Mouse (Mus musculus) lung, embryonic 16.5 days (tissue): ENCODE data around the gene Copz2. TPM values are rescaled to one million over a fixed set of nuclear protein-coding genes. Genes with fewer than 3 reads are reported as not detected.
A peak's percentile ranks its signal among the peaks of the same experiment; 100 is the strongest.

Experiments used
- ATAC-seq: fragments of 200-750 bp; cut with Nextera tagmentation; 2 replicates; pipeline ENCODE4 v1.8.0; 2017; ENCODE audit warnings: low read depth, mild to moderate bottlenecking, moderate library complexity
- H3K27ac ChIP-seq: fragments of 300-500 bp; sonication (generic); 2 replicates; pipeline ENCODE4 v1.5.1; 2014; ENCODE audit warnings: mild to moderate bottlenecking, control low read depth, low read length
- H3K27me3 ChIP-seq: fragments of 300-500 bp; sonication (generic); 2 replicates; pipeline ENCODE4 v1.6.1; 2014; ENCODE audit warnings: low read depth, low read length, mixed read lengths; ENCODE audit not compliant: control insufficient read depth, insufficient read depth
- H3K36me3 ChIP-seq: fragments of 300-500 bp; sonication (generic); 2 replicates; pipeline ENCODE4 v1.6.1; 2014; ENCODE audit warnings: low read length; ENCODE audit not compliant: control insufficient read depth, insufficient read depth
- H3K4me1 ChIP-seq: fragments of 300-500 bp; sonication (generic); replicated peaks from 2 replicates; pipeline ENCODE4 v1.6.1; 2014; ENCODE audit warnings: low read length, mixed read lengths; ENCODE audit not compliant: control insufficient read depth, insufficient read depth
- H3K4me2 ChIP-seq: fragments of 300-500 bp; sonication (generic); 2 replicates; pipeline ENCODE4 v1.6.1; 2014; ENCODE audit warnings: low read depth, low read length, control low read depth
- H3K4me3 ChIP-seq: fragments of 300-500 bp; sonication (generic); 2 replicates; pipeline ENCODE4 v1.5.1; 2014; ENCODE audit warnings: mild to moderate bottlenecking, low read length, control low read depth
- H3K9ac ChIP-seq: fragments of 300-500 bp; sonication (generic); 2 replicates; pipeline ENCODE4 v1.6.1; 2014; ENCODE audit warnings: low read length, control low read depth
- H3K9me3 ChIP-seq: fragments of 300-500 bp; sonication (generic); 2 replicates; pipeline ENCODE4 v1.6.1; 2016; ENCODE audit warnings: low read length; ENCODE audit not compliant: control insufficient read depth
- WGBS: fragments of 180-500 bp; shearing (Covaris S2); extraction: QIAGEN DNeasy Blood & Tissue Kit; methylation state at CpG from one replicate; pipeline ENCODE4 v1.1.7; 2014; 5-methylcytosine and 5-hydroxymethylcytosine counted together
- polyA plus RNA-seq: library from polyadenylated mRNA; unstranded; fragments of >200 nt; fragmentation: Nextera tagmentation; extraction: Ambion mirVana; gene quantifications from 2 replicates; pipeline ENCODE4 v1.2.1, GENCODE M21; 2015

Copz2 gene
- polyA plus RNA-seq, 1 experiment from 2014 or later: 135 TPM

DNA sequence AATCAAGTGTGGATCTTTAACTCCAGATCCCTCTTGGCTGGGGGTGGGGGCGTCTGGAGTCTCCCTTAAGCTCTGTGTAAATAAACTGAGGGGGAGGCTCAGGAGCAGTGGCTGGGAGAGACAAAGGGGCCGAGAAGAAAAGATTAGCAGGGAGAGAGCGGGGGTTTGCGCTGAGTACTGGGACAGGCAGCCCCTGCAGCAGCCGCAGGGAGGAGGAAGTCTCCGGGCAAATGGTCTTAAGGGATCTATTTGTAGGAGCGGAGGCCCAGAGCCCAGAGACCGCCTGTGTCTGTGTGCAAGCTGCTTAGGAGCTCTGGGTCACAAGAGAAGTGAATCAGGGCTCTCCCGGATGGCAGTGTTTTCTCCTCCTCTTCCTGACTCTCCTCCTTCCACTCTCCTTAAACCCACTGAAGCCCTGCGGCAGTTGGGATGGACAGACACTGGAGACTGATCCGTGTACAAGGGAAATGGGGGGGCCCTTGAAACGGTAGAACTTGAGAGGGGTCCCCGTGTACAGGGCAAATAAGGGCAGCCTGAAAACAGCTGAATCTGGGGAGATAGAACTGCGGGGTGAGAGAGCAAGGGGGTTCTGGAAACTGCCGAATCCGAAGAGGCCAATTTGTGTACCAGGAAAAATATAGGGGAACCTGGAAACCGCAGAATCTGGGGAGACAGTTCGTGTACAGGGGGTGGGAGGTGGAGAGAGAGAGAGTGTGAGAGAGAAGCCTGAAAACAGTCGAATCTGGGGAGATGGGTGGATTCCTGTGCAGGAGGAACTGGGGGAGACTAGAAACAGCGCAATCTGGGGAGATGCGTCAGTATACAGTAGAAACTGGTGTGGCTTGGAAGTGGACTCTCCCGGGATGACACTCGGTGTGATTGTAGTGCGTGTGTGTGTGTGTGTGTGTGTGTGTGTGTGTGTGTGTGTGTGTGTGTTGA, 23.0 kb downstream of the Copz2 start:
- Histone ChIP-seq H3K9ac (peak overlapping the region; percentile 44), H3K36me3 (no peaks in the 10 kb centered on the region), H3K4me3 (no peak overlapping the region), H3K4me1 (peaks cover 19% of the 10 kb centered on the region), H3K27me3 (peaks cover 8% of the 10 kb centered on the region), H3K27ac (no peak overlapping the region), H3K4me2 (peak overlapping the region; percentile 18; the same call in 1 of the 2 replicates), H3K9me3 (no peaks in the 10 kb centered on the region)
- 13% methylated on average over 24 of the region's 24 CpGs for WGBS
- ATAC-seq: no peak

DNA sequence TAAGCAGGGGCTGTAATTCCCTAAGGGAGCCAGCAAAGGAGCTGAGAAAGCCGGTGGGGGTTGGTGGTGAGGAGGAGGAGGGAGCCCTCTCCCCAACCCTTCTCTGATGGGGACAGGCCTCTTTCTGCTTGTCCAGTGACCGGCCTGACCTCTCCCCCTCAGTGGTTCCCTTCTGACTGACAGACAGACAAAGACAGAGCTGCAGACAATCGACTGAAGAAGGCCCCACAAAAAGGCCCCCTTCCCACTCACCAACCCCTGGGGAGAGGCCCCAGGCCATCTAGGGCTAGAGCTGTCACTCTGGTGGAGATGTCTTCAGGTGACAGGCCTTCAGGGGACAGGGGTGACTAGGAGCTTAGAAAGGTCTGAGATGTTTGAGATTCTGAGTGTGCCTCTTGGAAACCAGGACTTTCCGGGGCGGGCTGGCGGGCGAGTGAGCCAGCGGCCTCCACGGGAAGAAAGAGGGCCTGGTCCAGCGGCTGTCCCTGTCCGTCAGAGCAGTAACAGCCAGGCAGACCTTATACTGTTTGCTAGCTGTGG, 24.0 kb downstream of the Copz2 start:
- Histone ChIP-seq H3K9me3 (no peaks in the 10 kb centered on the region), H3K4me1 (peaks cover 19% of the 10 kb centered on the region), H3K27me3 (peaks cover 8% of the 10 kb centered on the region), H3K36me3 (no peaks in the 10 kb centered on the region), H3K4me3 (no peak overlapping the region), H3K9ac (no peak overlapping the region), H3K27ac (no peak overlapping the region), H3K4me2 (no peak overlapping the region)
- 54% methylated on average over 11 of the region's 11 CpGs for WGBS
- no peak for ATAC-seq

DNA sequence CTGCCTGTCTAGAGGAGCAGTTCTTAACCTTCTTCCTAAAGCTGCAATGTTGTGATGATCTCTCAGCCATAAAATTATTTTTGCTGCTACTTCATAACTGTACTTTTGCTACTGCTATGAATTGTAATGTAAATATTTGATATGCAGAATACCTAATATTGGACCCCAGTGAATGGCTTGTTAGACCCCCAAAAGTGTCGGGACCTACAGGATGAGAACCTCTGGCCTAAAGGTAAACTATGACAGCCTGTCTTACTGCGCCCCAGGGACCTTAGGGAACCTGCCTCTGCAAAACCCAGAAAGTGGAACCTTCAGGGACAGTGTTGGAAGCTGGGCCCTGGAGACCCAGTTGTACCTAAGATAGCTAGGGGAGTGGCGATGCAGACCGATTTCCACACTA, 25.6 kb downstream of the Copz2 start:
- Histone ChIP-seq H3K27ac (no peak overlapping the region), H3K9ac (no peak overlapping the region), H3K4me1 (peaks cover 20% of the 10 kb centered on the region), H3K4me3 (peak overlapping the region; percentile 45), H3K27me3 (peaks cover 8% of the 10 kb centered on the region), H3K4me2 (peak overlapping the region; percentile 71), H3K36me3 (no peaks in the 10 kb centered on the region), H3K9me3 (no peaks in the 10 kb centered on the region)
- no peak for ATAC-seq
- WGBS: 19% methylated on average over 4 of the region's 4 CpGs

- under 1% methylated on average over 35 of the region's 35 CpGs for WGBS
- H3K4me3 ChIP-seq: peak overlapping the region; percentile 45
- ATAC-seq: peak; percentile 75
- peaks cover 8% of the 10 kb centered on the region for H3K27me3 ChIP-seq
- H3K4me2 ChIP-seq: peak overlapping the region; percentile 71
- H3K9ac ChIP-seq: no peak overlapping the region
- H3K36me3 ChIP-seq: no peaks in the 10 kb centered on the region
- no peaks in the 10 kb centered on the region for H3K9me3 ChIP-seq
- no peak overlapping the region for H3K27ac ChIP-seq
- H3K4me1 ChIP-seq: peaks cover 23% of the 10 kb centered on the region
Measured at GRCm38 (mm10) chr11:96875745-96876144, 26.1 kb downstream of the Copz2 start.

DNA sequence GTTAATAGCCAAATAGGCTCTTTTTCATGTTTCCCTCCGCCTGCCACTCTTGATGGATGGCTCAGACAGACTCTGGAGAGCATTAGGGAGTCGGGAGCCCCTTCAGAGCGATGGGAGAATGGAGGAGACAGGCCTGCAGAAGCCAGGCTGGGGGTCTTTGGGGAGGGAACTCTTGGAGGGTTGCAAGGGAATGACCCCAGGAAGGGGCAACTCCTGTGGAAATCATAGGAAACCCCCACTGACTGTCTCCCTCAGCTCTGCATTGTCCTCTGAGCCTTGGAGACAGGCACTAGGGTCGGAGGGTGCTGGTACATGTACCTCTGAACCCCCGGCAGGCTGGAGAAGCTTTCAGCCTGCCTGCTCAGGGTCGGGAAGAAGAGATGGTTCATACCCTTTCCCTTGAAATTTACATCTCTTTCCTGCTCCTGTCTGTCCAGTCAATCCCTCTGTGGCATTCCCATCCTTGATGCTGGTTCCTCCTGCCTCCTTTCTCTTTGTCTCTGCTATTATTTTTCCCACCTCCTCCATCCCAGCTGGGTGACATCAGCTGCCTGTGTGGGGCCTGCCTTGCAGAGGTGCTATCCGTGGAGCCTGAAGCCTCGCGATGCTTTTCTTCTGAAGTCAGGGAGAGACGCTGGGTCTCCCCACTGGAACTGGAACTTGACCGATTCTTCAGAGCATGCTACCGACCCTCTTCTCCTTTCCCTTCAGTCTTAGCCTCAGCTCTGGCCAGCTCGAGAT, 26.8 kb downstream of the Copz2 start:
- no peak overlapping the region for H3K9ac ChIP-seq
- H3K36me3 ChIP-seq: no peaks in the 10 kb centered on the region
- H3K4me2 ChIP-seq: peak overlapping the region; percentile 71
- H3K9me3 ChIP-seq: no peaks in the 10 kb centered on the region
- peaks cover 8% of the 10 kb centered on the region for H3K27me3 ChIP-seq
- H3K27ac ChIP-seq: no peak overlapping the region
- H3K4me1 ChIP-seq: peaks cover 23% of the 10 kb centered on the region
- ATAC-seq: no peak
- no peak overlapping the region; the same call in 1 of the 2 replicates for H3K4me3 ChIP-seq
- WGBS: 10% methylated on average over 13 of the region's 13 CpGs

GRCm38 (mm10) chr11:96877071-96877470, 27.4 kb downstream of the Copz2 start:
- Histone ChIP-seq H3K27ac (no peak overlapping the region), H3K36me3 (no peaks in the 10 kb centered on the region), H3K4me1 (peaks cover 23% of the 10 kb centered on the region), H3K9me3 (no peaks in the 10 kb centered on the region), H3K27me3 (peaks cover 8% of the 10 kb centered on the region), H3K4me2 (no peak overlapping the region), H3K4me3 (no peak overlapping the region), H3K9ac (no peak overlapping the region)
- WGBS: 31% methylated on average over 4 of the region's 4 CpGs
- ATAC-seq: no peak

- no peak overlapping the region for H3K4me3 ChIP-seq
- H3K27ac ChIP-seq: no peak overlapping the region
- no peaks in the 10 kb centered on the region for H3K9me3 ChIP-seq
- no peaks in the 10 kb centered on the region for H3K36me3 ChIP-seq
- H3K4me2 ChIP-seq: no peak overlapping the region
- H3K4me1 ChIP-seq: peaks cover 19% of the 10 kb centered on the region
- WGBS: 37% methylated on average over 3 of the region's 3 CpGs
- peaks cover 6% of the 10 kb centered on the region for H3K27me3 ChIP-seq
- ATAC-seq: no peak
- H3K9ac ChIP-seq: no peak overlapping the region
Measured at GRCm38 (mm10) chr11:96878715-96879114, 29.0 kb downstream of the Copz2 start.

DNA sequence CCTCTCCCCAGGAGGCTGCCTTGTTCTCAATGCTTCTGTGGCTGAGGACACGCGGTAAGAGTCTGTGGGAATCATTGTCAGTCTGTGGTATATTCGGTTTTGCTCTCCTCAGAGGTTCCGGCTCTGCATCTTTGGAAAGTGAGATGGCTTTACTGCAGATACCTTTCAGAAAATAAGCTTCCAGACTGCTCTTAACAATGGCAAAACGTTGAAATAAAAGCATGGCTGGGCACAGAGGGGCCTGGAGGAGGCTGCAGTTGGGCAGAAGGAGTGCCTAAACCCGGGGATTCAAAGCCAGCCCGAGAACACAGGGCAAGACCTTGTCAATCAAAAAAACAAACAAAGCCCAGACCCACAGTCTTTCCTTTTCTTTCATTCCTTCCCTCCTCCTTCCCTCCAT, 29.7 kb downstream of the Copz2 start:
- Histone ChIP-seq H3K4me3 (no peak overlapping the region), H3K27me3 (peaks cover 5% of the 10 kb centered on the region), H3K27ac (no peak overlapping the region), H3K4me2 (no peak overlapping the region), H3K9ac (no peak overlapping the region), H3K9me3 (no peaks in the 10 kb centered on the region), H3K4me1 (peaks cover 19% of the 10 kb centered on the region), H3K36me3 (no peaks in the 10 kb centered on the region)
- WGBS: 40% methylated on average over 7 of the region's 7 CpGs
- ATAC-seq: no peak

GRCm38 (mm10) chr11:96880296-96880695, 30.6 kb downstream of the Copz2 start:
- peaks cover 5% of the 10 kb centered on the region for H3K27me3 ChIP-seq
- no peak overlapping the region for H3K9ac ChIP-seq
- WGBS: 39% methylated on average over 9 of the region's 9 CpGs
- H3K36me3 ChIP-seq: no peaks in the 10 kb centered on the region
- H3K4me2 ChIP-seq: no peak overlapping the region
- no peak overlapping the region for H3K27ac ChIP-seq
- H3K9me3 ChIP-seq: no peaks in the 10 kb centered on the region
- no peak overlapping the region for H3K4me3 ChIP-seq
- H3K4me1 ChIP-seq: peaks cover 19% of the 10 kb centered on the region
- peak; percentile 85 for ATAC-seq
